Mouse (Mus musculus) neural tube, embryonic 11.5 days (tissue): ENCODE results near the gene Mboat1. TPM values are rescaled to one million over a fixed set of nuclear protein-coding genes. Genes with fewer than 3 reads are reported as not detected.
A peak's percentile ranks its signal among the peaks of the same experiment; 100 is the strongest.

Experiments
- ATAC-seq: fragments of 200-750 bp; cut with Nextera tagmentation; 2 replicates; pipeline ENCODE4 v1.8.0; 2017; ENCODE audit warnings: moderate number of reproducible peaks, mild to moderate bottlenecking, moderate TSS enrichment, moderate library complexity; ENCODE audit not compliant: insufficient read depth, low FRiP score, low TSS enrichment
- DNase-seq: peaks from one replicate; pipeline ENCODE4 v3.0.0-alpha.2; 2015; ENCODE audit warnings: low spot score
- H3K27ac ChIP-seq: fragments of 300-500 bp; sonication (generic); 2 replicates; pipeline ENCODE4 v1.5.1; 2014; ENCODE audit warnings: low read depth, mild to moderate bottlenecking, low read length
- H3K27me3 ChIP-seq: fragments of 300-500 bp; sonication (generic); 2 replicates; pipeline ENCODE4 v1.6.1; 2014; ENCODE audit warnings: mild to moderate bottlenecking, low read length, mixed read lengths; ENCODE audit not compliant: control insufficient read depth, insufficient read depth
- H3K36me3 ChIP-seq: fragments of 300-500 bp; sonication (generic); 2 replicates; pipeline ENCODE4 v1.6.1; 2014; ENCODE audit warnings: mild to moderate bottlenecking, low read length, moderate library complexity, mixed read lengths; ENCODE audit not compliant: control insufficient read depth, insufficient read depth
- H3K4me1 ChIP-seq: fragments of 300-500 bp; sonication (generic); 2 replicates; pipeline ENCODE4 v1.6.1; 2014; ENCODE audit warnings: low read length, mixed read lengths; ENCODE audit not compliant: control insufficient read depth, insufficient read depth
- H3K4me2 ChIP-seq: fragments of 300-500 bp; sonication (generic); 2 replicates; pipeline ENCODE4 v1.6.1; 2014; ENCODE audit warnings: low read depth, mild to moderate bottlenecking, moderate library complexity
- H3K4me3 ChIP-seq: fragments of 300-500 bp; sonication (generic); 2 replicates; pipeline ENCODE4 v1.5.1; 2014; ENCODE audit warnings: low read depth, low read length
- H3K9ac ChIP-seq: fragments of 300-500 bp; sonication (generic); 2 replicates; pipeline ENCODE4 v1.6.1; 2014; ENCODE audit warnings: mild to moderate bottlenecking, low read length
- H3K9me3 ChIP-seq: fragments of 300-500 bp; sonication (generic); 2 replicates; pipeline ENCODE4 v1.6.1; 2016; ENCODE audit warnings: low read length; ENCODE audit not compliant: control insufficient read depth
- WGBS: fragments of 180-500 bp; shearing (Covaris S2); extraction: QIAGEN DNeasy Blood & Tissue Kit; methylation state at CpG from one replicate; pipeline ENCODE4 v1.1.7; 2014; 5-methylcytosine and 5-hydroxymethylcytosine counted together
- polyA plus RNA-seq: library from polyadenylated mRNA; unstranded; fragments of >200 nt; fragmentation: Nextera tagmentation; extraction: Ambion mirVana; gene quantifications from 2 replicates; pipeline ENCODE4 v1.2.1, GENCODE M21; 2014

Mboat1 gene
- polyA plus RNA-seq, 1 experiment from 2014 or later, result 4.1 TPM

DNA sequence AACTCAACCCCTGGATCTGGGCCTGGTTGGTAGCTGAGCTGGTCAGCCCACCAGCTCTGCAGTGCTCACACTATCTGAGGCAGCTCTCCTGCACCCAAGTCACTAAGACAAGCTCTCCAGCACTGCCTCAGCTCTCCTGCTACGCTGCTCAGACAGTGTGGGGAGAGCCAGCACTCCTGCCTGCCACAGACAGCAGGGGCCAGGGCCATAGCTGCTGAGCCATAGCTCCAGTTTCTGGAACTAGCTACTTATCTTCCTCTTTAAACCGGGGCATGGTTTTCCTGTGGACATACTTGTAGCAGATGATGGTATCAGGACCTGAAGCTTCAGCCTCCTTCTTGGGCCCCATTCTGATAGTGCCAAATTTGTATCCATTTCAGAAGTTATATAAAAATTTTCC is 127.4 kb downstream of the Mboat1 start:
- H3K9me3 ChIP-seq, result no peaks in the 10 kb centered on the region
- DNase-seq, result no peak
- WGBS, result 83% methylated on average over 2 of the region's 2 CpGs
- no peak overlapping the region for H3K4me3 ChIP-seq
- no peaks in the 10 kb centered on the region for H3K36me3 ChIP-seq
- H3K27ac ChIP-seq, result no peak overlapping the region
- H3K4me2 ChIP-seq, result no peak overlapping the region
- H3K27me3 ChIP-seq, result no peaks in the 10 kb centered on the region
- H3K4me1 ChIP-seq, result no peaks in the 10 kb centered on the region
- ATAC-seq, result no peak
- H3K9ac ChIP-seq, result no peak overlapping the region

- no peak for ATAC-seq
- DNase-seq, result no peak
- Histone ChIP-seq H3K36me3 (no peaks in the 10 kb centered on the region), H3K9me3 (no peaks in the 10 kb centered on the region), H3K4me2 (no peak overlapping the region), H3K4me1 (no peaks in the 10 kb centered on the region), H3K4me3 (no peak overlapping the region), H3K9ac (no peak overlapping the region), H3K27me3 (no peaks in the 10 kb centered on the region), H3K27ac (no peak overlapping the region)
- 64% methylated on average over 12 of the region's 12 CpGs for WGBS
Observed at GRCm38 (mm10) chr13:30264303-30264702, 128.0 kb downstream of the Mboat1 start.

- Histone ChIP-seq H3K4me1 (no peaks in the 10 kb centered on the region), H3K9ac (no peak overlapping the region), H3K36me3 (no peaks in the 10 kb centered on the region), H3K4me2 (no peak overlapping the region), H3K27ac (no peak overlapping the region), H3K4me3 (no peak overlapping the region), H3K9me3 (no peaks in the 10 kb centered on the region), H3K27me3 (no peaks in the 10 kb centered on the region)
- ATAC-seq, result no peak
- DNase-seq, result no peak
- 91% methylated on average over 5 of the region's 5 CpGs for WGBS
Observed at GRCm38 (mm10) chr13:30264765-30265164, 128.5 kb downstream of the Mboat1 start.

DNA sequence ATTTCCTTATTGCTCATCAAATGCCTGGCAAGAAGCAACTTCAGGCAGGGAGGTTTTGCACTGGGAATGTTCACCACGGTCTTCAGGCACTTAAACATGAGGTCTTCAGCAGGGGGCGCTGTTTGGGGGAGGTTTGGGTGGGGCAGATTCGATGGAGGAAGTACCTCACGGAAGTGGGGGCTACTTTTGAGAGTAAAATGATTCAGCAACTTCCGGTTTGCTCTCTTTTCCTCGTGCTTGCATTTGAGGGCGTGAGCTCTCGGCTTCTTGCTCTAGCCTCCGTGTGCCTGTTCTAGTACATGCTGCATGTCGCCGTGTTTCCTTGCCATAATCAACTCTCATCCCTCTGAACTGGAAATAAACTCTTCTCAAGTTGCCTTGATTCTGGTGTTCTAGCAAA is 129.7 kb downstream of the Mboat1 start:
- Histone ChIP-seq H3K4me1 (no peaks in the 10 kb centered on the region), H3K27me3 (no peaks in the 10 kb centered on the region), H3K9me3 (no peaks in the 10 kb centered on the region), H3K4me2 (no peak overlapping the region), H3K36me3 (no peaks in the 10 kb centered on the region), H3K9ac (no peak overlapping the region), H3K4me3 (no peak overlapping the region), H3K27ac (no peak overlapping the region)
- ATAC-seq, result no peak
- DNase-seq, result no peak
- 89% methylated on average over 11 of the region's 11 CpGs for WGBS

DNA sequence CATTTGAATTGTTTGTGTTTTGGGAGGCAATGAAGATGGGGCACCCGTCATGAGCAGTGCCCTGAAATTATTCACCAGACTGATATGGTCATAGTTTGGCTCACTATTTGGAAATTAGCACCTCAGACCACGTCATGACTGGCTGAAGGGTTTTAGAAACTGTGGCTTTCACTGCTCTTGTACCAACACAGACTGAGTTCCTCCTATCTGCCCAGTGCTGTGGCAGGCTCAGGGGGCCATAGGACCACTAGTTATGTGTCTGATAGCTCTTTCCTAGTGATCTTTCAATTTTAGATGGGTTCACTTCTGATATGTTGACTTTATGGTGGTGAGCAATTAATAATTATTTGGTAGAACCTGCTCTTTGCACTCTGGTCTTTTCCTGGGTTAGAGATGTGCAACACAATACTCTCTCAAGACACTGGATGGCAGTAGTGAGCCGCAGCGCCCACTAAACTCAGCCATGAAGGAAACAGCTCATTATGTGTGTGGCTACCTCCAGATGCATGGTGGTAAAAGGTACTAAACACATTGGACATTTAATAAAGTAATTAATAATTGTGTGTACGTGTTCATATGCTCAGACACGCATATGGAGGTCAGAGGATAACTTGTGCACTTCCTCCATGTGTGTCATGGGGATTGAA is 135.9 kb downstream of the Mboat1 start:
- ATAC-seq (0 out of 2 replicates have a peak, but pooled peaks have one; percentile 71), DNase-seq (peak; percentile 61)
- no peaks in the 10 kb centered on the region for H3K4me1 ChIP-seq
- no peak overlapping the region for H3K4me2 ChIP-seq
- no peaks in the 10 kb centered on the region for H3K36me3 ChIP-seq
- WGBS, result 17% methylated on average over 6 of the region's 6 CpGs
- H3K27me3 ChIP-seq, result no peaks in the 10 kb centered on the region
- no peak overlapping the region for H3K27ac ChIP-seq
- H3K4me3 ChIP-seq, result no peak overlapping the region
- H3K9me3 ChIP-seq, result no peaks in the 10 kb centered on the region
- H3K9ac ChIP-seq, result no peak overlapping the region

Other genes starting within 250 kb of the Mboat1 start
- gene E2f3, start 150.4 kb upstream of the Mboat1 start, polyA plus RNA-seq, result 15.2 and 16.1 TPM in 2 replicates
- gene Agtr1a, start 200.0 kb downstream of the Mboat1 start, polyA plus RNA-seq, result 1.4 and 1.9 TPM in 2 replicates